In the genomic region with DNA sequence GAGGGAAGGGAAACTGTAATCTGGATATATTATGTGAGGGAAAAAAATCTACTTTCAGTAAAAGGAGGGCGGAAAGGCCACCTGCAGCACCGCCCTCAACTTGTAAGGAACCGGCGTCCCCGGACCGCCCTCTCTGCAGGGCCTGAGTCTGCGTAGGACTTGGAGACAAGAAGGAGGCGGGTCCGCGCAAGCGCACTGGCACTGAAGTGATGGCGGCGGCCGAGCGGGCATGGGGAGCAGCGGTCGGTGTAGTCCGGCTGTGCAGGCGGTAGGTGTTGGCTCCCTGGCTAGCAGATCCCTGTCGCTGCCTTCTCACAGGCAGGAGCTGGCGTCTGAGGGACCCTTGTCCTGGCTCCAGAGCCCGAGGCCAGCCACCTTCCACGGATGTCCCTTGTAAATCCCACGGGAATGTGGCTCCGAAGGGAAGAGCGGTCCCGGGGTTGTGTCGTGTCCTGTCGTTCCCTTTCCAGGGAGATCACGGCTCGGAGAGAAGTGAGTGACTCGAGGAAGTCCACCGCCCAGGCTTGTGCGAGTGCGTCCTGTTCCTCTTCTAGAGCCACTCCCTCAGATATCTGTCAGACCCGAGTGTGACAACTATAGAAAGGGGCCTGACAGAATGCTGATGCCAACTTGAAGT, we compare ENCODE assay signal across 8 mouse cellular contexts. TPM values are rescaled to one million over a fixed set of nuclear protein-coding genes. Genes with fewer than 3 reads are reported as not detected.
A peak's percentile ranks its signal among the peaks of the same experiment; 100 is the strongest.
DNase-seq lines count a peak whose midpoint lies in the region; ATAC-seq and TF ChIP-seq lines count a peak whose summit lies in the region.

No protein-coding gene starts in this region.

- TF ChIP-seq EP300 in heart, adult 2 months (IDR thresholded peaks at IDR 0.05; ENCODE audit: insufficient read depth, low read depth, low read length) = no peak

- H3K79me2 ChIP-seq in heart, adult 2 months (replicated peaks; ENCODE audit: control insufficient read depth, insufficient read depth, low read length) = peaks cover 5% of the 10 kb centered on the region

- H3K9ac ChIP-seq in embryonic facial prominence, embryonic 14.5 days (ENCODE audit: low read depth, low read length) = peak overlapping the region; percentile 88
- H3K9ac ChIP-seq in heart, adult 2 months (ENCODE audit: low read depth, low read length) = peak overlapping the region; percentile 98
- H3K9ac ChIP-seq in limb, embryonic 13.5 days = peak overlapping the region; percentile 98
- H3K9ac ChIP-seq in midbrain, embryonic 16.5 days (ENCODE audit: low read depth, low read length) = peak overlapping the region; percentile 99

- peaks cover 21% of the 10 kb centered on the region for H3K36me3 ChIP-seq in embryonic facial prominence, embryonic 14.5 days (ENCODE audit: control insufficient read depth, insufficient read depth, low read length)
- peaks cover 7% of the 10 kb centered on the region for H3K36me3 ChIP-seq in heart, adult 2 months (ENCODE audit: control insufficient read depth, insufficient read depth, low read length)
- peaks cover 19% of the 10 kb centered on the region for H3K36me3 ChIP-seq in limb, embryonic 13.5 days
- H3K36me3 ChIP-seq in midbrain, embryonic 16.5 days (ENCODE audit: control insufficient read depth, insufficient read depth, low read length) = no peaks in the 10 kb centered on the region

- ATAC-seq in embryonic facial prominence, embryonic 14.5 days (ENCODE audit: low read depth) = peak; percentile 97
- ATAC-seq in limb, embryonic 13.5 days (ENCODE audit: low FRiP score, low read depth) = peak; percentile 97
- ATAC-seq in midbrain, embryonic 16.5 days = peak; percentile 98

- peaks cover 5% of the 10 kb centered on the region; the same call in 1 of the 2 replicates for H3K4me1 ChIP-seq in embryonic facial prominence, embryonic 14.5 days (ENCODE audit: control insufficient read depth, insufficient read depth, low read length)
- peaks cover 4% of the 10 kb centered on the region for H3K4me1 ChIP-seq in heart, adult 2 months (ENCODE audit: control insufficient read depth, insufficient read depth, low read length)
- H3K4me1 ChIP-seq in limb, embryonic 13.5 days = peaks cover 11% of the 10 kb centered on the region
- peaks cover 10% of the 10 kb centered on the region for H3K4me1 ChIP-seq in midbrain, embryonic 16.5 days (ENCODE audit: control insufficient read depth, insufficient read depth, low read length)

- peak; percentile 98 for DNase-seq in 3T3-L1 (ENCODE audit: low read depth, low spot score)
- peak; percentile 94 for DNase-seq in adrenal gland, postnatal 4 days (ENCODE audit: low spot score in 2 of 2)
- DNase-seq in embryonic facial prominence, embryonic 14.5 days (ENCODE audit: low spot score) = peak; percentile 97
- peak; percentile 95 to 96 for DNase-seq in heart, adult 2 months
- DNase-seq in kidney, adult 8-10 months = peak; percentile 93 to 95
- DNase-seq in spleen, postnatal 10 days (ENCODE audit: low spot score in 2 of 2) = peak; percentile 91 to 97

- no peak for TF ChIP-seq CTCF in heart, adult 2 months (IDR thresholded peaks at IDR 0.05)

- H3K4me3 ChIP-seq in embryonic facial prominence, embryonic 14.5 days (ENCODE audit: low read depth, low read length) = peak overlapping the region; percentile 74
- peak overlapping the region; percentile 89 for H3K4me3 ChIP-seq in heart, adult 2 months
- H3K4me3 ChIP-seq in limb, embryonic 13.5 days = peak overlapping the region; percentile 95
- peak overlapping the region; percentile 91 for H3K4me3 ChIP-seq in midbrain, embryonic 16.5 days (ENCODE audit: low read depth, low read length)

- TF ChIP-seq POLR2A in heart, adult 2 months (IDR thresholded peaks at IDR 0.05; ENCODE audit: insufficient read depth, low read depth, low read length) = peak; percentile 94

- H3K27ac ChIP-seq in embryonic facial prominence, embryonic 14.5 days (replicated peaks; ENCODE audit: low read depth, low read length) = peak overlapping the region; percentile 69
- H3K27ac ChIP-seq in heart, adult 2 months = peak overlapping the region; percentile 92
- peak overlapping the region; percentile 55; the same call in 1 of the 2 replicates for H3K27ac ChIP-seq in limb, embryonic 13.5 days
- H3K27ac ChIP-seq in midbrain, embryonic 16.5 days (ENCODE audit: low read length) = peak overlapping the region; percentile 91

- H3K27me3 ChIP-seq in embryonic facial prominence, embryonic 14.5 days (replicated peaks; ENCODE audit: control insufficient read depth, insufficient read depth, low read length) = no peaks in the 10 kb centered on the region
- H3K27me3 ChIP-seq in heart, adult 2 months (ENCODE audit: control insufficient read depth, insufficient read depth, low read length) = no peaks in the 10 kb centered on the region
- H3K27me3 ChIP-seq in limb, embryonic 13.5 days = no peaks in the 10 kb centered on the region
- H3K27me3 ChIP-seq in midbrain, embryonic 16.5 days (ENCODE audit: control insufficient read depth, insufficient read depth, low read depth, low read length) = no peaks in the 10 kb centered on the region

- WGBS in embryonic facial prominence, embryonic 14.5 days = 0% methylated on average over 28 of the region's 36 CpGs
- under 1% methylated on average over 36 of the region's 36 CpGs for WGBS in heart, adult 2 months
- WGBS in limb, embryonic 13.5 days = under 1% methylated on average over 36 of the region's 36 CpGs
- WGBS in midbrain, embryonic 16.5 days = under 1% methylated on average over 36 of the region's 36 CpGs

- peak overlapping the region; percentile 62 for H3K4me2 ChIP-seq in embryonic facial prominence, embryonic 14.5 days (ENCODE audit: low read depth, low read length)
- H3K4me2 ChIP-seq in limb, embryonic 13.5 days (replicated peaks) = peak overlapping the region; percentile 67
- H3K4me2 ChIP-seq in midbrain, embryonic 16.5 days (ENCODE audit: low read length) = peak overlapping the region; percentile 60

- H3K9me3 ChIP-seq in embryonic facial prominence, embryonic 14.5 days (ENCODE audit: control insufficient read depth, low read length) = no peaks in the 10 kb centered on the region
- no peaks in the 10 kb centered on the region for H3K9me3 ChIP-seq in limb, embryonic 13.5 days
- H3K9me3 ChIP-seq in midbrain, embryonic 16.5 days (replicated peaks; ENCODE audit: control insufficient read depth, low read length, poor library complexity, severe bottlenecking) = no peaks in the 10 kb centered on the region

- intact Hi-C loops in heart, adult 2 months (cut with DNase I) = loop anchor here (2.0 kb wide), 1 partner anchor 33 kb away; the partner anchor contains the start of gene Gfpt1

RNA-seq across cellular contexts. Expression of gene Nfu1, which starts 0.8 kb away (rescaled TPM):
- 10 to 100 TPM; 76.2 to 82.8 TPM for total RNA-seq in adrenal gland, postnatal 4 days (2021)
- 104 and 107 TPM in 2 replicates for polyA plus RNA-seq in embryonic facial prominence, embryonic 14.5 days (2014; fragmentation: Nextera tagmentation; extraction: Ambion mirVana)
- 10 to 100 TPM; 67.6 to 72.3 TPM for total RNA-seq in heart, adult 2 months (2021)
- polyA plus RNA-seq in heart, adult 2 months (2012; rRNA removed) = 200 and 213 TPM in 2 replicates
- polyA plus RNA-seq in limb, embryonic 13.5 days (2015; fragmentation: Nextera tagmentation; extraction: Ambion mirVana) = 105 TPM in 2 replicates
- polyA plus RNA-seq in midbrain, embryonic 16.5 days (2015; fragmentation: Nextera tagmentation; extraction: Ambion mirVana) = 140 and 148 TPM in 2 replicates

RNA-seq across cellular contexts. Expression of gene Gfpt1, which starts 32.8 kb away (rescaled TPM):
- 10 to 100 TPM; 39.8 to 42.6 TPM for total RNA-seq in adrenal gland, postnatal 4 days (2021)
- 22.7 and 23.3 TPM in 2 replicates for polyA plus RNA-seq in embryonic facial prominence, embryonic 14.5 days (2014; fragmentation: Nextera tagmentation; extraction: Ambion mirVana)
- total RNA-seq in heart, adult 2 months (2021) = 10 to 100 TPM; 16.1 to 17.5 TPM
- polyA plus RNA-seq in heart, adult 2 months (2012; rRNA removed) = 6.1 and 13.0 TPM in 2 replicates
- 26.2 and 27.3 TPM in 2 replicates for polyA plus RNA-seq in limb, embryonic 13.5 days (2015; fragmentation: Nextera tagmentation; extraction: Ambion mirVana)
- 28.4 and 30.0 TPM in 2 replicates for polyA plus RNA-seq in midbrain, embryonic 16.5 days (2015; fragmentation: Nextera tagmentation; extraction: Ambion mirVana)

Comparison
In these comparisons a context has a peak if more than half of its experiments do, and no peak if none do; other contexts are left out.
1. Peak in every context shown above with its lines: DNase-seq, ATAC-seq, H3K4me3 ChIP-seq and H3K27ac ChIP-seq.